Mouse (Mus musculus): ENCODE data around the gene Heatr4. TPM values are rescaled to one million over a fixed set of nuclear protein-coding genes. Genes with fewer than 3 reads are reported as not detected.
"Not testable (repeated sequence)": the region's sequence is repeated elsewhere in the genome, so short reads cannot be mapped to it uniquely, and the experiment has no call there.

The Heatr4 gene
- polyA plus RNA-seq, 1 experiment from 2014 or later = 0.10 TPM

- peaks cover 2% of the 10 kb centered on the region; the same call in 1 of the 2 replicates for H3K4me1 ChIP-seq (ENCODE audit: control insufficient read depth, insufficient read depth, low read length)
Measured at GRCm38 (mm10) chr12:84008729-84009128, 24.1 kb upstream of the Heatr4 start.

GRCm38 (mm10) chr12:84008251-84008650, 23.6 kb upstream of the Heatr4 start:
- Histone ChIP-seq H3K9me3 (ENCODE audit: control insufficient read depth, low read depth, low read length) (no peaks in the 10 kb centered on the region), H3K9ac (replicated peaks; ENCODE audit: low read depth, low read length) (no peak overlapping the region), H3K27ac (ENCODE audit: low read length) (no peak overlapping the region), H3K36me3 (ENCODE audit: control insufficient read depth, insufficient read depth, low read length) (no peaks in the 10 kb centered on the region), H3K4me3 (ENCODE audit: low read depth, low read length) (no peak overlapping the region), H3K27me3 (ENCODE audit: control insufficient read depth, insufficient read depth, low read length) (no peaks in the 10 kb centered on the region), H3K4me2 (replicated peaks; ENCODE audit: low read depth, low read length) (no peak overlapping the region), H3K4me1 (ENCODE audit: control insufficient read depth, insufficient read depth, low read length) (peaks cover 2% of the 10 kb centered on the region; the same call in 1 of the 2 replicates)
- WGBS = 87% methylated on average over 12 of the region's 12 CpGs
- no peak for ATAC-seq (ENCODE audit: insufficient number of reproducible peaks, insufficient read depth, low FRiP score, low read depth)

More at GRCm38 (mm10) chr12:84008729-84009128, 24.1 kb upstream of the Heatr4 start:
- Histone ChIP-seq H3K9me3 (ENCODE audit: control insufficient read depth, low read depth, low read length) (no peaks in the 10 kb centered on the region), H3K27ac (ENCODE audit: low read length) (peak overlapping the region; percentile 6; the same call in 1 of the 2 replicates), H3K27me3 (ENCODE audit: control insufficient read depth, insufficient read depth, low read length) (no peaks in the 10 kb centered on the region), H3K9ac (replicated peaks; ENCODE audit: low read depth, low read length) (0 out of 2 replicates have a peak overlapping the region, but pooled peaks have one; percentile 25), H3K4me2 (replicated peaks; ENCODE audit: low read depth, low read length) (peak overlapping the region; percentile 46), H3K4me3 (ENCODE audit: low read depth, low read length) (peak overlapping the region; percentile 43), H3K36me3 (ENCODE audit: control insufficient read depth, insufficient read depth, low read length) (no peaks in the 10 kb centered on the region)
- no peak for ATAC-seq (ENCODE audit: insufficient number of reproducible peaks, insufficient read depth, low FRiP score, low read depth)
- WGBS = 57% methylated on average over 8 of the region's 8 CpGs

GRCm38 (mm10) chr12:84003866-84004265, 19.2 kb upstream of the Heatr4 start:
- Histone ChIP-seq H3K4me3 (ENCODE audit: low read depth, low read length) (no peak overlapping the region), H3K36me3 (ENCODE audit: control insufficient read depth, insufficient read depth, low read length) (no peaks in the 10 kb centered on the region), H3K9ac (replicated peaks; ENCODE audit: low read depth, low read length) (no peak overlapping the region), H3K27me3 (ENCODE audit: control insufficient read depth, insufficient read depth, low read length) (no peaks in the 10 kb centered on the region), H3K4me1 (ENCODE audit: control insufficient read depth, insufficient read depth, low read length) (no peaks in the 10 kb centered on the region), H3K9me3 (ENCODE audit: control insufficient read depth, low read depth, low read length) (no peaks in the 10 kb centered on the region; the same call in 1 of the 2 replicates), H3K27ac (ENCODE audit: low read length) (no peak overlapping the region), H3K4me2 (replicated peaks; ENCODE audit: low read depth, low read length) (no peak overlapping the region)
- 79% methylated on average over 1 of the region's 1 CpGs for WGBS
- no peak for ATAC-seq (ENCODE audit: insufficient number of reproducible peaks, insufficient read depth, low FRiP score, low read depth)

- no peaks in the 10 kb centered on the region for H3K36me3 ChIP-seq (ENCODE audit: control insufficient read depth, insufficient read depth, low read length)
- no peak for ATAC-seq (ENCODE audit: insufficient number of reproducible peaks, insufficient read depth, low FRiP score, low read depth)
- no peaks in the 10 kb centered on the region for H3K27me3 ChIP-seq (ENCODE audit: control insufficient read depth, insufficient read depth, low read length)
- no peaks in the 10 kb centered on the region for H3K4me1 ChIP-seq (ENCODE audit: control insufficient read depth, insufficient read depth, low read length)
- no peak overlapping the region for H3K9ac ChIP-seq (replicated peaks; ENCODE audit: low read depth, low read length)
- no peak overlapping the region for H3K4me2 ChIP-seq (replicated peaks; ENCODE audit: low read depth, low read length)
- no peaks in the 10 kb centered on the region; the same call in 1 of the 2 replicates for H3K9me3 ChIP-seq (ENCODE audit: control insufficient read depth, low read depth, low read length)
- H3K4me3 ChIP-seq (ENCODE audit: low read depth, low read length) = no peak overlapping the region
- 71% methylated on average over 3 of the region's 3 CpGs for WGBS
- H3K27ac ChIP-seq (ENCODE audit: low read length) = no peak overlapping the region
Measured at GRCm38 (mm10) chr12:84000418-84000817, 15.8 kb upstream of the Heatr4 start.

GRCm38 (mm10) chr12:83999237-83999636, 14.6 kb upstream of the Heatr4 start:
- not testable (repeated sequence) for H3K36me3 ChIP-seq (ENCODE audit: control insufficient read depth, insufficient read depth, low read length); H3K9me3 ChIP-seq (ENCODE audit: control insufficient read depth, low read depth, low read length); H3K27ac ChIP-seq (ENCODE audit: low read length); H3K4me2 ChIP-seq (replicated peaks; ENCODE audit: low read depth, low read length); H3K27me3 ChIP-seq (ENCODE audit: control insufficient read depth, insufficient read depth, low read length); H3K4me1 ChIP-seq (ENCODE audit: control insufficient read depth, insufficient read depth, low read length); H3K9ac ChIP-seq (replicated peaks; ENCODE audit: low read depth, low read length); H3K4me3 ChIP-seq (ENCODE audit: low read depth, low read length)
- WGBS = 41% methylated on average over 8 of the region's 8 CpGs
- ATAC-seq (ENCODE audit: insufficient number of reproducible peaks, insufficient read depth, low FRiP score, low read depth) = 0 out of 2 replicates have a peak, but pooled peaks have one; percentile 28

- H3K4me3 ChIP-seq (ENCODE audit: low read depth, low read length) = no peak overlapping the region
- H3K4me1 ChIP-seq (ENCODE audit: control insufficient read depth, insufficient read depth, low read length) = no peaks in the 10 kb centered on the region
- H3K36me3 ChIP-seq (ENCODE audit: control insufficient read depth, insufficient read depth, low read length) = no peaks in the 10 kb centered on the region
- H3K9ac ChIP-seq (replicated peaks; ENCODE audit: low read depth, low read length) = no peak overlapping the region
- H3K9me3 ChIP-seq (ENCODE audit: control insufficient read depth, low read depth, low read length) = no peaks in the 10 kb centered on the region; the same call in 1 of the 2 replicates
- WGBS = 42% methylated on average over 11 of the region's 11 CpGs
- ATAC-seq (ENCODE audit: insufficient number of reproducible peaks, insufficient read depth, low FRiP score, low read depth) = no peak
- no peaks in the 10 kb centered on the region for H3K27me3 ChIP-seq (ENCODE audit: control insufficient read depth, insufficient read depth, low read length)
- no peak overlapping the region for H3K27ac ChIP-seq (ENCODE audit: low read length)
- H3K4me2 ChIP-seq (replicated peaks; ENCODE audit: low read depth, low read length) = no peak overlapping the region
Measured at GRCm38 (mm10) chr12:83998341-83999107, 13.9 kb upstream of the Heatr4 start.

- Histone ChIP-seq H3K36me3 (ENCODE audit: control insufficient read depth, insufficient read depth, low read length) (no peaks in the 10 kb centered on the region), H3K4me2 (replicated peaks; ENCODE audit: low read depth, low read length) (no peak overlapping the region), H3K9me3 (ENCODE audit: control insufficient read depth, low read depth, low read length) (no peaks in the 10 kb centered on the region; the same call in 1 of the 2 replicates), H3K27ac (ENCODE audit: low read length) (no peak overlapping the region), H3K9ac (replicated peaks; ENCODE audit: low read depth, low read length) (no peak overlapping the region), H3K27me3 (ENCODE audit: control insufficient read depth, insufficient read depth, low read length) (no peaks in the 10 kb centered on the region), H3K4me1 (ENCODE audit: control insufficient read depth, insufficient read depth, low read length) (no peaks in the 10 kb centered on the region), H3K4me3 (ENCODE audit: low read depth, low read length) (no peak overlapping the region)
- WGBS = 65% methylated on average over 2 of the region's 2 CpGs
- no peak for ATAC-seq (ENCODE audit: insufficient number of reproducible peaks, insufficient read depth, low FRiP score, low read depth)
Measured at GRCm38 (mm10) chr12:83997221-83997620, 12.6 kb upstream of the Heatr4 start.

GRCm38 (mm10) chr12:83989378-83989777, 4.7 kb upstream of the Heatr4 start:
- no peak for ATAC-seq (ENCODE audit: insufficient number of reproducible peaks, insufficient read depth, low FRiP score, low read depth)

More at GRCm38 (mm10) chr12:83989378-83989777, 4.7 kb upstream of the Heatr4 start:
- H3K4me3 ChIP-seq (ENCODE audit: low read depth, low read length) = no peak overlapping the region
- H3K9ac ChIP-seq (replicated peaks; ENCODE audit: low read depth, low read length) = no peak overlapping the region
- no peaks in the 10 kb centered on the region for H3K4me1 ChIP-seq (ENCODE audit: control insufficient read depth, insufficient read depth, low read length)
- no peaks in the 10 kb centered on the region for H3K27me3 ChIP-seq (ENCODE audit: control insufficient read depth, insufficient read depth, low read length)
- no peaks in the 10 kb centered on the region for H3K9me3 ChIP-seq (ENCODE audit: control insufficient read depth, low read depth, low read length)
- H3K27ac ChIP-seq (ENCODE audit: low read length) = no peak overlapping the region
- no peaks in the 10 kb centered on the region for H3K36me3 ChIP-seq (ENCODE audit: control insufficient read depth, insufficient read depth, low read length)
- WGBS = 92% methylated on average over 4 of the region's 4 CpGs
- H3K4me2 ChIP-seq (replicated peaks; ENCODE audit: low read depth, low read length) = no peak overlapping the region
